Mouse (Mus musculus) embryo, embryonic 10.5 days (tissue): ENCODE measurements around the gene Ube2j1.
A peak's percentile ranks its signal among the peaks of the same experiment; 100 is the strongest.
"Not testable (repeated sequence)": the region's sequence is repeated elsewhere in the genome, so short reads cannot be mapped to it uniquely, and the experiment has no call there.

ENCODE experiments used
- DNase-seq: peaks from one replicate; pipeline ENCODE4 v3.0.0-alpha.2; 2015; ENCODE audit warnings: low spot score

Gene Ube2j1

GRCm38 (mm10) chr4:33031195-33031960, at the start of gene Ube2j1:
TSS of gene Ube2j1 (plus strand) at chr4:33031416.
- peak; percentile 88 for DNase-seq

- no peak for DNase-seq
These were observed 49.6 kb upstream of the Ube2j1 start for GRCm38 (mm10) chr4:32981617-32982016.

- peak; percentile 67 for DNase-seq
These were observed 49.0 kb upstream of the Ube2j1 start for GRCm38 (mm10) chr4:32982041-32982715.

- DNase-seq, result no peak
These were observed 48.5 kb upstream of the Ube2j1 start, which contains the start of gene Rragd for GRCm38 (mm10) chr4:32982716-32983175. TSS of gene Rragd (plus strand) at chr4:32983037.

- peak; percentile 68 for DNase-seq
These were observed 47.8 kb upstream of the Ube2j1 start for GRCm38 (mm10) chr4:32983176-32984155.

- DNase-seq, result no peak
These were observed 47.0 kb upstream of the Ube2j1 start for GRCm38 (mm10) chr4:32984242-32984641.

GRCm38 (mm10) chr4:32984801-32985675, 46.2 kb upstream of the Ube2j1 start:
- peak; percentile 73 for DNase-seq

GRCm38 (mm10) chr4:32985684-32986083, 45.5 kb upstream of the Ube2j1 start:
- peak; percentile 73 for DNase-seq

GRCm38 (mm10) chr4:32987006-32987405, 44.2 kb upstream of the Ube2j1 start:
- DNase-seq, result peak; percentile 21

- no peak for DNase-seq
These were observed 41.9 kb upstream of the Ube2j1 start for GRCm38 (mm10) chr4:32989346-32989745.

- no peak for DNase-seq
These were observed 37.0 kb upstream of the Ube2j1 start for GRCm38 (mm10) chr4:32994168-32994567.

- DNase-seq, result no peak
These were observed 35.1 kb upstream of the Ube2j1 start for GRCm38 (mm10) chr4:32996083-32996482.

GRCm38 (mm10) chr4:32997571-32997970, 33.6 kb upstream of the Ube2j1 start:
- DNase-seq, result no peak

GRCm38 (mm10) chr4:32998996-32999395, 32.2 kb upstream of the Ube2j1 start:
- DNase-seq, result no peak

GRCm38 (mm10) chr4:33002081-33002480, 29.1 kb upstream of the Ube2j1 start:
- DNase-seq, result no peak

GRCm38 (mm10) chr4:33005595-33006470, 25.4 kb upstream of the Ube2j1 start:
- not testable (repeated sequence) for DNase-seq

- DNase-seq, result no peak
These were observed 24.4 kb upstream of the Ube2j1 start for GRCm38 (mm10) chr4:33006844-33007243.

- no peak for DNase-seq
These were observed 23.6 kb upstream of the Ube2j1 start for GRCm38 (mm10) chr4:33007443-33008217.

GRCm38 (mm10) chr4:33010078-33010477, 21.1 kb upstream of the Ube2j1 start:
- DNase-seq, result no peak
